Mouse (Mus musculus) erythroblast, embryonic 14.5 days (primary cell): Measurements from ENCODE around the gene Lamtor2.

ENCODE experiments used
- GATA1 ChIP-seq: IDR thresholded peaks from 2 replicates; pipeline ENCODE4 v1.6.1; 2012; ENCODE audit warnings: low read length, inconsistent platforms, mixed read lengths
- TAL1 ChIP-seq: IDR thresholded peaks from 3 replicates; pipeline ENCODE4 v1.6.1; 2012; ENCODE audit warnings: low read length, inconsistent platforms, mixed read lengths

DNA sequence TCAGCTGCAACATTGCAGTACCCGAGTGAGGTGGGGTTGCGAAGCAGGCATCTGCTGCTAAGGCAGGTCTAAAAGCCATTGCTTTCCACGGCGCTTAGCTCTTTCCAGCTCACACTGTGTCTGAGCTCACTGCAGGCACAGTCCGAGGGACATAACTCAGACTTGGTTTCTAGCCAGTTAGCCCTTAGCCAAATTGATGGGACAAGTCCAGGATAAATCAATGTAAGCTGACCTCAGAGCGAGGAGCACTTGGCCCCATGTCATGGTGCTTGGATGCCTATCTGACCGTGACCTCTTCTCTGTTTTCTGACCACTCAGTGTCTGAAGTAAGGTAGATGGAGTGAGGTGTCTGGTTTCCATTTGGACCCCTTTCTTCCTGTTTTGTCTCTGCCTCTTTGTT lies 11.1 kb upstream of the Lamtor2 start:
- TF ChIP-seq TAL1 = no peak
- TF ChIP-seq GATA1 = no peak
